Mouse (Mus musculus) adrenal gland, postnatal 10 days (tissue): ENCODE measurements at regions not wholly inside any gene's neighbourhood (a gene's known extent, or its start where the extent isn't known, plus 50 kb on each side); places are given as distances from the start of the nearest gene placed in this dataset.

Experiments used
- DNase-seq: peaks from one replicate; pipeline ENCODE4 v3.0.0; 2021; ENCODE audit warnings: mixed read lengths

DNA sequence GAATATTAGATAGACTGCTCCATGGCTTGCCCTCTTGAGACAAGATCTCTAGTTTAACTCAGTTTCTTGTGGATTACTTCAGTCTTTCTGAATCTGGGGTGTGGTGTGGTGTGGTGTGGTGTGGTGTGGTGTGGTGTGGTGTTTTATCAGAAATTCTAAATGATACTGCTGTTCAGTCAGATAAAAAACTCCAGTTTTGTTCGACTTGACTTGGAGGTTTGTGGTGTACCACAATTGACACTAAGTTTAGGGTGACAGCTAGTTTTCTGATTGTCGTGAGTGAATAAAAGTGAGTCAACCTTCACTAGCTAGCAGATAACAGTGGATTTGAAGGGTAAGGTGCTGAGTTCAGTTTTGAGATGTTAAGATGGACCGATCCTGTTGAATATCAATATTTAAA, 89.5 kb upstream of the Cdkn2b start:
- DNase-seq = no peak

DNA sequence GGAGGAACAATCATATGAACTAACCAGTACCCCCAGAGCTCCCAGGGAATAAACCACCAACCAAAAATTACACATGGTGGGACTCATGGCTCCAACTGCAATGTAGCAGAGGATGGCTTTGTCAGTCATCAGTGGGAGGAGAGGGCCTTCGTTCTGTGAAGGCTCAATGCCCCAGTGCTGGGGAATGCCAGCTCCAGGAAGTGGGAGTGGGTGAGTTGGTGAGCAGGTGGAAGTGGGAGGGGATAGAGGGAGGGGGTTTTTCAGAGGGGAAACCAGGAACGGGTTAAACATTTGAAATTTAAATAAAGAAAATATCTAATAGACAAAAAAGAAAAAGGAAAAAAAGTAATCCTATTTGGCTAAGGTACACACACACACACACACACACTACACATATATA, 88.4 kb upstream of the Cdkn2b start:
- DNase-seq = no peak

DNA sequence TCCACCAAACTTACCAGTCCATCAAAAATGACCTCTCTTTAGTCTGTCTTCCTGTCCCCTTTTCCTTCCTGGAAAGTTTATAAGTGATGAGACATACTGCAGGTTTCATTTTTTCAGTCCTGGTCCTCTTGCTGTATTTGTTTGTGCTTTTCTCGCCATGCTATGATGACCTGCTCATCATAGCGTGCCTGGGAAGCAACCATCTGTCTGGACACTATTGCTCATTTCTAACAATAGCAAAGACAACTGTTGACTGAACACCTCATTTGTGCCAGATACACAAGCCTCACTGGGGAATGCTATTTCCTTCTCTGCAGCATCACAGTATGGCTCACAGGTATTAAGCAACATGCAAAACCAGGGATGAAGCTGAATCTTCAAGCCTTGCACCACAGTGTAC, 85.2 kb upstream of the Cdkn2b start:
- no peak for DNase-seq

DNA sequence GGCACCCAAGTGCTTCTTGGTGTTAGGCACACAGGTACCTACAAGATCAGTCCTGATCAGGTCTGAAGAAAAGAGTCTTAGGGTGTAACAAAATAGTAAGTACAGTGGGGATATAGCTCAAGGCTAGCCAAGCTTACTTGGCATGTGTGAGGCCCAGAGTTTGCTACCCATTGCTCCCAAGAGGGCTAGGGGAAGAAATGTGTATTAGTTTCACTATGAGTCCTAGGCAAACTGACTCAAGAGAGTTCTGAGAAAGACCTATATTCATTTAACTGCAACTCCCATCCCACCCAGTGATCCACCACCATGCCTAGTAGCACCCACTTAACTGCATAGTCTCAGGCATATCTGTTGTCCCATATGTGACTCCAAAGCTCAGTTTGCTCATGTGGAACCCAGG, 84.5 kb upstream of the Cdkn2b start:
- DNase-seq = peak; percentile 9

DNA sequence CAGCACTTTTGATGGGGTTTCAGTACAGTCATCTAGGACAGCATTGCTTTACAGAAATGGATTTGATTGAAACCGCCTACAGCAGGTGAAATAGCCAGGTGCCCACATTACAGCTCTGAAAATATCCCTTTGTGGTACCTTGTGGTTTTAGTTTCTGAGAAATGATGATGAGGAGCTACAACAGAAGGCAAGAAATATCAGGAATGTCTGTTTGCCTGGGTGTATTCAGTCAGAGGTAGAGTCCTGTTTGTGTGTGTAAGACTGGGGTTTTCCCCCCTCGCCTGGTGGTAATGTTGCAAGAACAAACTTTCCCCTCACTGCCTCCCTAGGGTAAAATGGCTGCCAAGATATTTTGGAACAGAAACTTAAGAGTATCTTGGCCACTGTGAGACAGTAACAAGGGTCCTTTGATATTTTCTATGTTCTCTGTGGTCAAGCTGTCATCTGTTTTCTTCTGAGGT, 82.4 kb upstream of the Cdkn2b start:
- DNase-seq = peak; percentile 40

DNA sequence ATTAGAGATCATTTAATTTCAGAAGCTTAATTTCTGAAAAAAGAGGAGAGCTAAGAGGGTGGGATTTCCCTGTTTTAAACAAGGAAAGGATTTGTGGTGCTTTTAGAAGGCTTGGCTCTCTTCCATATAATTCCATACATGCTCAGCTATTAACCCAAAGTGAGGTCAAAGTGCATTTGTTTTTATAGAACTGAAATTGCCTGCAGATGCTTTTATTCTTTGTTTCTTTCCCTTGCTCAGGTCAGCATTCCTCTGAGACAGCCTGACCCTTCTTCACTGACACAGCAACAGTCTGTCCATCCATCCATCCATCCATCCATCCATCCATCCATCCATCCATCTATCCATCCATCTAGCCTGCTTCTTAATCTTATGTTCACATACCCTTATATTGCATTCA, 82.0 kb upstream of the Cdkn2b start:
- no peak for DNase-seq

DNA sequence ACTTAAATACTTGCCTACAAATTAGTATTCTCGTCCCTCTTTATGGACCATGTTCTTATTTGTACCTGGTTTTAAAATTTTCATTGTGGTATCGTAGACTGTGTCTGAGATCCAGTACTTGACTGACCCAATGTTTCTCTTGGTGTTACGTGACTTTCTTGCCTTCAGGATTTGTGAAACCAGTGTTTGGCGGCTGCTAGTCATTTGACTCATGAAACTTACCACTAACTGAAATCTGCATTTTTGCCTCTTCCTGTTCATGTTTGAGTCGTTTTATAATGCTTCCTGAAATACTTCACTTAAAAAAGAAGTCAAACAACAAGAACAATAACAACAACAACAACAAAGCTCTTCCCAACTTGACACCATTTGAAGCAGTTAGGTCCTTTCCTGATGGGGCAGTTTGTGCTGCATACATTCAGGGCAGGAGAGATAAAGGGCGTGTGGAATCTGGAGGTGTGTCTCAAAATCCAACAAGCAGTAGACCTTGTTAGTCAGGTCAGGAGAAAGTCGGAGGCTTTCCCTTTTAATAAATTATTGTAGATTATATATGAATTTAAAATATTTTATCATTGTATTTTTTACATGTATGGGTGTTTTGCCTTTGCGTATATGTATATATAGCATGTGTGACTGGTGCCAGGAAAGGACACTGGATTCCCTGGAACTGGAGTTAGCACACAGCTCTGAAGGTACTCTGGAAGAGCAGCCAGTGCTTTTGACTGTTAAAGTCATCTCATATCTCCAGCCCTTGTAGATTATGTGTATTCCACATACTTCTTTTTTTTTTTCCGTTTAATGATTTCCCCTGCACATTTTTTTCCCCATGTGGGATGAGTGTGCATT, 80.8 kb upstream of the Cdkn2b start:
- no peak for DNase-seq

DNA sequence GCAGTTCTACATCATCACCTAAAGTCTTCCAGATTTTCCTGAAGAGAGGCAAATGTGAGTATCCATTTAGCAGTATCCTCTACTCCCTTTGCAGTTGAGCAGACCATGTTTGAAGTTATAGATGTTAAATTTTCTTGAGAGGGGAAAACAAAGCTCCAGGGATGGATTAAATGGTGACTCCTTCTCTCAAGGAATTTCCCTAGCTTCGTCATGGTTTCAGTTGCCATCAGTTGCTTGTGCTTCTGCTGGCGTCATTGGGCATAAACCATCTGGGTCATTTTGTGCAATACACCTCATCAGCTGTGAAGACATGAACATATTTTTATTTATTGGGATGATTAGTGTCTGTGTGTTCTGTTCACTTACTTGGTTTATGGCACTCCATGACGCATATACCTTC, 72.7 kb upstream of the Cdkn2b start:
- no peak for DNase-seq

DNA sequence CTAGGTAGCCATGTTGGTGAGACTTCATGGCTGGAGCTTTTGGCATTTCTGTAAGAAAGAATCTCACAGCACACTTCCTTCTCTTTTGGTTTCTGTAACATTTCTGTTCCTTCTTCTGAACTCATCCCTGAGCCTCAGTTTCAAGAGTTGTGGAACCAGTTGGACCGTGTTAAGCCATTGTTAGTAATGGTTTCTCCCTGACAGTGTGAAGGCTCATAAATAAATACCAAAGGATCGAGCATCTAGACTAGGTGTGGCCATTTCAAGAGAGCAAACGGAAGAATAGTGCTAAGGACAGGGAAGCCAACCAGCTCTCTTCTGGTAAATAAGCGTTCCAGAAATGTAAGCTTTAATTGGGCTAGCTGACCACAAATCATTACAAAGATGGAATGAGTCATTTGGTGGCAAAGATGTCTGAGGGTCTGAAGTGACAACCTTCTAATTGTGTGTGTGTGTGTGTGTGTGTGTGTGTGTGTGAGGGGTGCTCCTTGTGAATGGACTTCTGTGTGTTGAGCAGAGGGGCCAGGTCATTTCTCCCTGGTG, 71.7 kb upstream of the Cdkn2b start:
- DNase-seq = no peak

DNA sequence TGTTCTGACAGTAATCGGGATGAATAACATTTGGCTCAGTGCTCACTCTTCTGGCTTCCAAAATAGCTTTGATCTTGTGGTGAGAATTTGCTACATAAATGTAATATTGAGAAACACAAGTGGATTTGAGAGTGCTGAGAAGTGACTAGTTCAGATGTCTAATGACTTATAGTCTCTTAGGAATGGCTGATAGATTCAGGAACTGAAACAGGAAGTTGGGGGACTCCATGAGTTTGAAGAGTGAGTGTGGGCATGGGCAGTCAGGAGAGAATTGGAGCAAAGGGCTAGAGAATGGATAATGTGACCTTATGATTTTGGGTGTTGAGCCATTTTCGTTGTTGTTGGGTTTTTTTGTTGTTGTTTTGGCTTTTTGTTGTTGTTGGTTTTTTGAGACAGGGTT, 70.9 kb upstream of the Cdkn2b start:
- no peak for DNase-seq

DNA sequence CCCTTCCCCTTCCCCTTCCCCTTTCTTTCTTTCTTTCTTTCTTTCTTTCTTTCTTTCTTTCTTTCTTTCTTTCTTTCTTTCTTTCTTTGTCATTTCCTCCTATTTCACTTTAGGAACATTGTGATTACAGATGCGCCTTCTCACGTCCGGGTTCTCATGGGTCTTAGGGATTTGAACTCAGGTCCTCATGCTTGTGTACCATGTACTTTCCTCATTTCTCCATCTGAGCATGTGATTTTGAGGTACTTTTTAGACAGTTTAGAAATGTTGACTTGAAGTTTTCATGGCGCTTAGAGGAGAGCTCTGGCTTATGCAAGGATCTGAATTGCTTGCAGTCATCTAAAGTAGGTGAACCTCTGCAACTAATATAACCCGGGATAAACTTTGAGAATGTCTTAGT, 70.2 kb upstream of the Cdkn2b start:
- DNase-seq = no peak

DNA sequence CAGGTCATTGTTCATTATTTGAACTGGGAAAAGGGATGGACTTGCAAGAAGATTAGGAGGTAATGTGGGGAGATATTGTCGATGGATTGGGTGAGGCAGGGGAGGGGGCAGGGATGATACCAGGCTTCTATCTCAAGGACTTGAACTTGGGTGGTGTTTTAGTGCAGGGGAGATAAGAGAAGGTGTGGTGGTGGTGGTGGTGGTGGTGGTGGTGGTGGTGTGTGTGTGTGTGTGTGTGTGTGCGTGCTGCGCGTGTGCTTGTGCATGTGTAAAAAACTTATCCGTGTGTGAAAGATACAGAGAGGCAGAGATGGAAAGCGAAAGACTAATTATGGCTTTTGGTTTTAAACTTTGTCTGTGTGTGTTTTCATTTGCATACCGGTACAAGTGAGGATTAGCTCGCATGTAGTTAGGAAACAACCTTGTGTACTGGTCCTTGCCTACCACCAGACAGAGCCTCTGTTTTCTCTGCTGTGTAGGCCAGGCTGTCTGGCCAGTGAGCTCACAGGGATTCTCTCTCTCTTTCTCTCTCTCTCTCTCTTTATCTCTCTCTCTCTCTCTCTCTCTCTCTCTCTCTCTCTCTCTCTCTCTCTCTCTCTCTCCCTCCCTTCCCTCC, 69.6 kb upstream of the Cdkn2b start:
- DNase-seq = no peak

DNA sequence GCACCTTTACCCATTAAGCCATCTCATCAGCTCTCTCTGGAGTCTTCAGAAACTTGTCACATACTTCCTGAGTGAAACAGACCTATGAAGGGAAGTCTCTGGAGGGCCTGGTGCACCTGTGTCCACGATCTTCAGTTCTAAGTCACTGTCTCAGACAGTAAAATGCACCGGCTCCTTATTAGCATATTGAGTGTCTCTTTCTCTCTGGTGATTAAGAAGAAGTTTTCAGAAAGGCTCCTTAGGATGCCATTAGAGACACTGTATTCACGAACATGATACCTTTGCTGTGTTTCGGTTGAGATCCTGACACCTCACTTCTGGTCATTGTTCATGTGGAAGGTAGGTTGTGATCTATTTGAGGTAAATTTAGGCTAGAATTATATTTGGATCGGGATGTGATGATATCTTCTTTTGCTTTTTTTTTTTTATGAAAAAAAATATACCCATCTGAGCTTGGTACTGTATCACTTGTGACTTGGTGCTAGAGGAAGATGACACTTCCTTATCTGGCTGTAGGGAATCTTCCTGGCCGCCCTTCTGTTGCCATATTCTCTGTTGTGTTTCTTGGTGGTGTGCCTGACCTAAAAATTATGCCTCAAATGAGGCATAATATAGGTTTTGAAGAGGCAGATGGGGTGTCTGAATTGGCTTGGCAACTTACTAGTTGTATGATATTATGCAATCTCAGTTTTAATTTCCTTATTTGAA, 68.9 kb upstream of the Cdkn2b start:
- no peak for DNase-seq

DNA sequence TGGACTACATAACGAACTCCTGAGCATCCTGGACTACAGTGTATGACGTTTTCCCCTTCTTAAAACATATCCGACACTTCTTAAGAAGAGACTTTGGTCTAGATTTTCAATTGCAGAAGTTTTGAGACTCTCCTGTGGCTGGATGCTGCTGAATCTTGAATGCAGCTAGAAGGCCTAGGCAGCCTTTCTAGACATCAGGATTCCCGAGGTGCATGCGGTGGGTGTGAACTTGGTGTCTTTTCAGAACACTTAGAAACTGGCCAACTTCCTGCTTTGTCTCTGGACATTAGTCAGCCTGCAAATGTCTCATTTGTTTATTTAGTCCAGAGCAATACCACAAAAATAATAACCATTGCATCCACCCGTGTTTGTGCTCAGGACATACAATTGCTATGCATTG, 61.8 kb upstream of the Cdkn2b start:
- no peak for DNase-seq

DNA sequence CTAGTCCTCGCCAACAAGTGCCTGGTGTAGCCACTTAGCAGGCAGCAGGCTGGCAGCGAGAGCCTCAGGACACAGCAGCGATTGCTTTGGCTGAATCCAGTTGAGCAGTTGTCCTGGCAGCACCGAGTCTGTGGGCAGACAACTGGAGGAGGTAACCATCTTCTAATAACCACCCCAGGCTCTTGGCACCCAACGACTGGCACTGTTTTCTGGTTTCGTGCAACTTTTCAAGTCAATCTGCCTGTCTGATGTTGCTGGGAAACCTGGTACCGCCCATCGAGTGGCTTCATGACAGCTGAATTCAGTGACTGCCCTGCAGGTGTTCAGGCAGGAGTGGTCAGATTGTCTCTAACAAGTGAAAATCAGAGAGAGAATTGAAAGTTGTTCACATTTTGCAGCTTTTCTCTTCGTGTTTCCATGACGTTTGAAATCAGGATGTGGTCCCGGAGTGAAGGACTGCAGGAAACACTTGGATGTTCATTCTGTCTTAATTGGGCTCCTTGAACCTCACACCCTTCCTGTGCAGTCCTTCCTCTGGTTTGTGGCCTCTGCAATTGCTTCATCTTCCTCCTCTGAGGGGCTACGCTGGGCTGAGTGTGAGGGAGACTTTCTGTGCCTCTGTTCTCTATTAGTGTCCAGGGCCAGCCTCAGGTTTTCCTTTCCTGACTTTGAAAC, 58.1 kb upstream of the Cdkn2b start:
- DNase-seq = no peak

DNA sequence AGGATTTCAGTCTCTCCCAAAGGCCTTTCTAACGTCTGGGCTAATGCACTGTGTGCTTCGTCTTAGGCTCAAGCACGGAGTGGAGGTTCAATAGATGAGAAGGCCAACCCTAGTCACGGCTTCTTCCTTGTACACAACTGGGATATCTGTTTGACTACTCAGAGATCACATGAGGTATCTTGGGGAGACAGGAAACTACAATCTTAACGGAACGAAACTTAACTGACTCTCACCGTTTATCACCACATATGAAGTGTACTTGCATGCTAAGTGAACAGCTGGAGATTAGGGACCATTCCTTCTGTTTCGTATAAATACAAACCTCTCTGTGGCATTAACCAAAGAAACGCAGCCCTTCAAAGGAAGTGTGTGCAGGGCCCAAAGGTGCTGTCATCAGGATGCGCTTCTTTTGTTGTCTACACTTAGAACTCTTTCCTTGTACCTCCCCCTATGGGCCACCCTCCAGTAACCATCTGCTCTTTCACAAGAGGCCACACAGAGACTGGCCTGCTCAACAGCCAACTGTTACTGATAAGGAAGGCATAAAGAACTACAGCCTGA, 55.8 kb upstream of the Cdkn2b start:
- DNase-seq = no peak

DNA sequence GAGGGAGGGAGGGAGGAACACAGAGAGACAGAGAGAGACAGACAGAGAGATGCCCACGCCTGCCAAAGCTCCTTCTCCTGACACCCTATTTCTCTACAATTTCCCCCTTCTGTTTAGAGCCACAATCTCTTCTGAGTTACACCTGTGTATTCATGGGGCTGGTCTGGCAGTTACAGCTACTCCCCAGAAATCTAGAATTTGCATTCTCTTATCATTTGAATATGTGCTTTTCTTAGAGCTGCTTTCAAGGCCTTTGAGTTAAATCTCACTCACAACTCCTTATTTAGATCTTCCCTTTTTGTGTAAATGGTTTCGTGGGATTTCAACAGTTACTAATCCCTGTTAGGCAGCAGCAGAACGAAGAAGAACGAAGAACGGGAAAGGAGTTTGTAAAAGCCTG, 55.0 kb upstream of the Cdkn2b start:
- DNase-seq = no peak

DNA sequence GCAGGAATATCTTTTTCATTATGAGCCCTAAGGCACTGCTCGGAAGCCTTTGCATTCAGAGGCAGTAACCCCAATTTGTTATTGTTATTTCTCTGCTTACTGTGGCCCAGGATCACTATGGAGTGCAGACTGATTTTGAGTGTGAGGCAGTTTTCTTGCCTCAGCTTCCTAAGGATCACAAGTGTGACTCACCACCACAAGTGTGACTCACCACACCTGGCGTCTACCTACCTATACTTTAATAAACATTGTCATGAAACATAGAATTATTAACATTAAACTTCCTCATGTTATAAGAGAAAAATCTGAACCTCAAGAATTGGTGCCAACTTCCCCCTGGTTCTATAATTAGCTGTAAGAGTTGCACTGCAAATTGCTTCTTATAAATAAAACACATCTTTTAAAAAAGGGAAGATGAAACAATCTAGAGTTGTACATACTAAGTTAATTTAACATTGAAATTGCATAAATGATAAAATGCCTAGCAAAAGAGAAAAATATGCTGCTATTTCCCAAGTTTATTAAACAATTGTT, 52.4 kb upstream of the Cdkn2b start:
- no peak for DNase-seq

DNA sequence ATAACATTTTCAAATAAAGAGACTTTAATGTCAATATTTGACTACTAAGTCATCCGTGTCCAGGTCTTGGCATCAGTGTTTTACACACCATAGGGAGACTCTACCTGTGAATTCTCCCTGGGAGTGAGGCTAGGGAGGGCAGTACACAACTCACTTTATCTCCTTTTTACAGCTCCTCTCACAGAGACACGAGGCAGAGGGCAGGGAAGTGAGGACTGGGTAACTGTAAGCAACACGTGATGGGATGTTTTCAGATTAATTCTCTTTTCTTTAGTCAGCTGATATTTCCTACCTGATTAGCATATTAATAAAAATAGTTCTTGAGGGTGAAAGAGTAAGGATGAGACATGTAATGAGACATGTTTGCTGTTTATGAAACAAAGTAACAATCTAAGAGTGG, 51.8 kb upstream of the Cdkn2b start:
- DNase-seq = no peak

DNA sequence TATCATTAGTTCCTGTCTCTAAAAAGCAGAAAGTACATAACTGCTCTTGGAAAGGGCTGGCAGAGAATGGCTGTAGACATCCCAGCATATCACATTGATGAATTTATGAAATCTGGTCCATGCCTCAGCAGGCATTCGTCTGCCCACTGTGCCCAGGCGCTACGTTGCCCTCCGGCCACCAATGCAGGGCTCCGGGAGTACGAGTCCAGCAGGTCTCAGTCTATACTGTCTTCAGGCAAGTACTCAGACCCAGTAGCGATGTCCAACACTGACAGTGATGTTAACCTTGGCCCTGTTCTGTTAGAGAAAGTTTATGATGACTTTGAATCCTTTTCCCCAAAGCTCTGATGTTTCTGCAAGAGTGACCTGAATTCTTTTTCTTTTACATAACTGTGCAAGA, 50.5 kb upstream of the Cdkn2b start:
- no peak for DNase-seq
